Mouse (Mus musculus) adrenal gland, postnatal 14 days (tissue): ENCODE data around the gene 1700028P14Rik. TPM values are rescaled to one million over a fixed set of nuclear protein-coding genes. Genes with fewer than 3 reads are reported as not detected.
"Not testable (repeated sequence)": the region's sequence is repeated elsewhere in the genome, so short reads cannot be mapped to it uniquely, and the experiment has no call there.

Source experiments
- DNase-seq: peaks from one replicate; pipeline ENCODE4 v3.0.0; 2021; ENCODE audit warnings: mixed read lengths
- long read RNA-seq, 2 experiments: library from polyadenylated mRNA; stranded (forward); transcript quantifications; one replicate each; pipeline ENCODE4 v2.0.0; 2021
- total RNA-seq: library from RNA; stranded (reverse); gene quantifications from 2 replicates; pipeline ENCODE4 v1.2.3, GENCODE M21; 2021

The 1700028P14Rik gene
- total RNA-seq = not detected in 2 replicates
- long read RNA-seq, experiment 1, partial matches to known transcripts = 0 of 1 reads
- long read RNA-seq, experiment 1, other reads (novel, unspliced or antisense) = 1 of 1 reads
- long read RNA-seq, experiment 2 = 0 reads

DNA sequence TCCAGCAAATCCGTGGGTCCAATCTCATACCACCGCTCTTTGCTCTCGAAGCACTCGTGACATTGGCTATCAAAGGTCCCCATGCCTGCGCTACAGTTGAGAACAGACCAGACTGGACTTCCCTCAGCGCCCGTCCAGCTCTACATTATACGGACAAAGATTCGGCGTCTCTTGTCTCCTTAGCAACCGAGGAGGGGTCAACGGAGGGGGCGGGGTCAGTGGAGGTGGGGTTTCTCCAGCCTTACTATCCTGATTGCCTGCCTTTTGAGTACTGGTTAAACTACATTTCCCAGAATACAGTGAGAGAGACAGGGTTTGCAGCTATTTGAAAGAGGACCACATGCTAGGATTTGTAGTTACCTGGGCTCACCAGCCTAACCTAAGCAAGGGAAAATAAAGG lies at the start of gene 1700028P14Rik:
1700028P14Rik (minus strand) TSS at position 169 of the 400 bp plus-strand sequence.
- DNase-seq = peak; percentile 81

DNA sequence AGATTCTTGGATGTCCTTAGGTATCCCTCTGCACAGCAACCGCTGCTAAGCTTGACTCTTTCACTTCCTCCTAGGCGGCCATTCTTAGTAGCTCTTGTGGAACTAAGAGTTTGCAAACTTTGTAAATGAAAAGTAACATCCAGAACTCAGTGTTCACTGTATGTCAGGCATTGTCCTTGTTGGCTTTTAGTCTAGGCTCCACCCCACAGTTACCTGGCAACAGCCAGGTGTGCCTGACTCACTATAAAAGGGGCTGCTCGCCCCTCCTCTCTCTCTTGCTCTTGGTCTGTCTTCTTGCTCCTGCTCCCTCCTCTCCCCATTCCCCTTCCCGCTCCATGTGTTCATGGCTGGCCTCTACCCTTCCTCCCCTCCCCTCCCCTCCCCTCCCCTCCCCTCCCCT lies 46.5 kb upstream of the 1700028P14Rik start:
- DNase-seq = no peak

DNA sequence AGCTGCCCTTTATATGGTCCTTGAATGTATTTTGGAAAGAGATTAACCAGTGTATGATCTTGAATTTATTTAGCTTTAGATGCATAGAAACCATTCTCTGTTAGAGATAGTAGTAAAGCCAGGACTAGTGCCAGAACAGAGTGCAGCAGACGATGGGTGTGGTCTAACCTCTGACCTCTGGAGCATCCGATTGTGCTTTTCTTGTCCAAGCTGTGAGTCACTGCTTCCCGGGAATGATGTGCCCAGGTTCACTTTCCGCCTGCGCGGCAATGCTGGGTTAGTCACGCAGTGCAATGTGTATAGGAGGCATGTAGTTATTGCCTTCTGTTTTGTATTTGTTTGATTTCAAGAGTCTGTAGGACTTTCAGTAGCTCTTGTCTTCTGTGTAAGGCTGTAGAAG lies 45.8 kb upstream of the 1700028P14Rik start:
- peak; percentile 57 for DNase-seq

GRCm38 (mm10) chr19:23697861-23698260 lies 45.2 kb upstream of the 1700028P14Rik start:
- peak; percentile 74 for DNase-seq

DNA sequence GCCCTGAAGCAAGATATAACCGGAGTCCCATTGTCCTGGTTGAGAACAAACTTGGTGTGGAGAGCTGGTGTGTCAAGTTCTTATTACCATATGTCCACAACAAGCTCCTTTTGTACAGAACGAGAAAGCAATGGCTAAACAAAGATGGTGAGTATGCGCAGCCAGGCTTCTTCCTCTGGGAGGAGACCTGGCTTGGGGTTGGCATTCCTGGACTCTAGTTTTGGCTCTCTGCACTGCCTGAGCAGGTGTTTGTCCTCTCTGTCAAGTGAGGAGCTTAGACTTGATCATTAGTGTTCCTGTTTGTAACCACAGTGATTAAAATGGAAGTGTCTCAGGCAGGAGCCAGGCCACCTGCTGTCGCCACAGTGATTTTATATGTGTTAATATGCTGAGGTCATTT lies 41.7 kb upstream of the 1700028P14Rik start:
- no peak for DNase-seq

DNA sequence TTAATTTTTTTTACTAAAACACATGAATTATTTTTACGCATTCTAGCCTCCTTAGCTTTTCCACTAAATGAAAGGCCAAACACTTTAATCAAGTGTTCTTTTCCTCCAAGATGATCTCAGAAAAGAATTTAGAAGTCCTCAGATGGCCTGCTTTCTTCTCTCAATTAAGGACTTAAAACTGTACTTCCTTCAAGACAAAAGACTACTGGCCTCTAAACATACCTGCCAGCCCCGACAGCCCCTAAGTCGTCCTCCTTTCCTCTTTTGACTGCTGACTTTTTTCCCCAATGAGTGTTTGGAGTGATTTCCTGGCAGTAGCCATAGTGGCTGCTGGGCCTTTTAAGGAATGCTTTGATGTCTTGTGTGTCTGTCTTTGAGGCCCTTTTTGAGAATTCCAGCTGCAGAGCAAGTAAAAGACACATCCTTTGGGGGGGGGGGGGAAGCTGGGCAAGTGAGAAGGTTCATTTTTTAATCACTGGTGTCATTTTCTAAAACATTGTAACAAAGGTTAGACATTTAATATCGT lies 35.9 kb upstream of the 1700028P14Rik start:
- no peak for DNase-seq

- DNase-seq = peak; percentile 96
Observed at GRCm38 (mm10) chr19:23687296-23688021, 34.8 kb upstream of the 1700028P14Rik start, which contains the start of gene Ptar1. TSS of gene Ptar1 (plus strand) at chr19:23687429.

DNA sequence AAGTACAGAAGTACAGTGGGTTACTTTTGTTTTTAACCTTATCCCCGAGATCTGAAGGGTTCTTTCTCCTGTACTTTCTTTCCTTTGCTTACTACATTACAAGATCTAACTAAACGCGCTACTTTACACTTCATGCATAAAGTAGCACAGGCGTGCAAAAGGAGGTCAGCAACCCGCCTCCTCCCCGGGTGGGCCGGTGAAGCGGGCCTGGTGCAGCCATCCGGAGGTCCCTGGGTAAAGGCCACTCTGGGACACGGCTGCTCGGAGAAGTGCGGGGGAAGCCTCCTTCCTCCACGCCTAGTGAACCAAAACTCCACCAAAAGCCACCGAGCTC lies 34.3 kb upstream of the 1700028P14Rik start:
- no peak for DNase-seq

DNA sequence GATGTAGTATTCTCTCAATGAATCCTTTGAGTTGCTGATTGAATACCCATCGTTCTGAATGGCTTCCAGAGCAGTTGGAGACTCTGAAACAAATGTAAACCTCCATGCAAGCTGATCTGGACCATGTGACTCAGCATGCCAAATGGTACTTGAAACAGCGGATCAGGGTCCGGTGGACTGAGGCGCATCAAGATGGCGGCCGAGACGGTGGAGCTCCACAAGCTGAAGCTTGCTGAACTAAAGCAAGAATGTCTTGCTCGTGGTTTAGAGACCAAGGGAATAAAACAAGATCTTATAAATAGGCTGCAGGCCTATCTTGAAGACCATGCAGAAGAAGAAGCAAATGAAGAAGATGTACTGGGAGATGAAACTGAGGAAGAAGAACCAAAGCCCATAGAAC lies 23.0 kb upstream of the 1700028P14Rik start:
- not testable (repeated sequence) for DNase-seq

DNA sequence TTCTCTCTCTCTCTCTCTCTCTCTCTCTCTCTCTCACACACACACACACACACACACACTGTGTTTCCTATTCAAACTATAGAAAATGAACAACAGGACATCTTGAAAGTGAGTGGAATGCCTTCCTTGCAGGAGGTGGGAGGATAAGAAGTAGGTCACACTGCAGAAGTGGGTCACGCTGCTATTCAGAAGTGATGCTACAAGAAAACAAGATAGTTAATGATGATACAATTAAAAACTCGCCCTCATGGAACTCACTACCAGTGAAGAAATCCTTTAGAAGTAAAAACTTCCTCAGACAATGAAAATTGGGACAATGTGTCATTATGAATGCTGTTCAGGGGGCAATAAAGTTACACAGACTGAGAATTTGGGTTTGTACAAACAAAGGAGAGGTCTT lies 20.4 kb upstream of the 1700028P14Rik start:
- DNase-seq = no peak

DNA sequence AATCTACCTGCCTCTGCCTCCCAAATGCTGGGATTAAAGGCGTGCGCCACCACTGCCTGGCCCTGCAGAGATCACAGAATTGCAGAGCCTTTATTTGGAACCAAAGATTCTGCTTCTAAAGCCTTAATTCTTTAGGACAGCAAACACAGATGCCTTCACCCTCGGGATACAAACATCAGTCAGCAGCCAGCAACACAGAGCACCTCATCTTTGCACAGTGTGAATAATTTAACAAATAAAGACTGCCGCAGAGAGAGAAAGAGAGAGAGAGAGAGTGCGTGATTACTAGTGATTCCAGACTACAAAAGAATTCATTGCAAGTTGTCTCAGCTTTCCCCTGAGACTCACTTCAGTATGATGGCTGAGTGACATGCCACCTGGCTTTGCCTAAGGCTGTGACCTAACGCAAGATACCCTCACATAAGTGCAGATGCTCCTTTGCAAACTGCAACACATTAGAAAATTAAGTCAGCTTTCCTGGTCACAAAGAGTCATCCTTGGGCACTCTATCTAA lies 15.6 kb upstream of the 1700028P14Rik start:
- DNase-seq = no peak

DNA sequence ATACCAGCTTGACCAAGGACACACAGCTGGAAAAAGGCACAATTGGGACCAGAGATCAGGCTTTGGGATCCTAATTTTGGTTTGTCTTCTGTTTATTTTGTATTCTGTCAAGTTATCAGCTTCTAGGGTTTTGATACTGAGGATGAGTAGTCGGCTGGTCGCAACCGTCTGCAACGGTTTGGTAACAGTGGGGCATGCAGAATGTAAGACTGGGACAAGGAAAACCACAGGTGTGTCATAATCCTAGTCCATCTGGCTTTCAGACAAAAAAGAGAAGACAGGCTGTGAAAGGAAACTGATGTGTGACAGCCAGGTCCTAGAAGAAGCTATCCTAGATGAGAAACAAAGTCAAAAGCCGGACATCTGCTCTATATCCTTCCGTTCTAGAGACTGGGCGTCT lies 11.5 kb upstream of the 1700028P14Rik start:
- no peak for DNase-seq

GRCm38 (mm10) chr19:23658350-23658749 lies 5.7 kb upstream of the 1700028P14Rik start:
- no peak for DNase-seq

DNA sequence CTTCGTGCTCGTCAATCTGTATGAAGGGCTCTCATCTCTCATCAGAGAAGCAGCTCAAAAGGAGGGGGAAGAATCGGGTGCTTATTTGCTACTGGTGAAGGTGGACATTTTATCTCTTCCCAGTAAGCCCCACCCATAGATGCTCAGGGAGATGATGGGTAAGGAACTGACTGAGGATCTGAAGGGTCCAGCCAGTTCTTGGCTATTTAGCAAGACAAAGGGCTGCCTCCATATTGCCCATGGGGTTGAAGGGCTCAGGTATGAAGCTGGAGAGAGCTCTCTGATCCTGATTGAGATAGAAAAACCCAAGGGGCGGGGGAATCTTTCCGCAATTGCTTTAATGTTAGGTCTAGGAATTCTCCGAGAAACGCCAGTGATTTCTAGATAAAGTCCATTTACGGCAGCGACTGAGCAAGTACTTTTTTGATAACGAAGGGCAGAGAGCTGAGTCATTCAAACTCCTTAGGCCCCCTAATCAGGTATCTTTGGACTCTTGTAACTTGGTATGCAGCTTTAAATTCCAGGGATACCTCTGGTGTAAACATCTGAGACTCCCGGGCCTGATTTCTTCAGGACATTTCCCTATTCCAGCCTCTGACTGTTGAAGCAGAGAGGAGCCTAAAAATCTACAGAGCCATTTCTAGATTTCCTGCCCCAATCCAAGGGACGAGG lies 4.8 kb upstream of the 1700028P14Rik start:
- DNase-seq = no peak

DNA sequence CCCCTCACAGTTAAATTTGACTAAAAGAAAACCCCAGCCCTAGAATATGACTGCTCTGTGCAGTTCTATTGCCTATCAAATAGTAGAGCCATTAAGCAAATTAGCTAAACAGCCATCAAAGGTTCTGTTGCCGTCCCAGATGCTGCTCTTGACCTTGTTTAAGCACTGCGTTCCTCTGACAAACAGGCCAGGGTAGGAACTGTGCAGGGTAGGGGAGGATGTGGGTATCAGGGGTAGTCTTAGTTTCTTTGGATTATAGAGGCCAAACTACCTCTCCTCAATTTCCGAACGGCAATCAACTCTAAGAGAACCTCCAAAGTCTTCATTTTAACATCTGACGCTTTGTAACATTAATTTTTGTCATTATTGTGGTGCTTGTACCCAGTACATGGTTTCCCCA lies 542 bp upstream of the 1700028P14Rik start:
- DNase-seq = no peak

- no peak for DNase-seq
Observed at GRCm38 (mm10) chr19:23647308-23647707, 5.3 kb downstream of the 1700028P14Rik start.

DNA sequence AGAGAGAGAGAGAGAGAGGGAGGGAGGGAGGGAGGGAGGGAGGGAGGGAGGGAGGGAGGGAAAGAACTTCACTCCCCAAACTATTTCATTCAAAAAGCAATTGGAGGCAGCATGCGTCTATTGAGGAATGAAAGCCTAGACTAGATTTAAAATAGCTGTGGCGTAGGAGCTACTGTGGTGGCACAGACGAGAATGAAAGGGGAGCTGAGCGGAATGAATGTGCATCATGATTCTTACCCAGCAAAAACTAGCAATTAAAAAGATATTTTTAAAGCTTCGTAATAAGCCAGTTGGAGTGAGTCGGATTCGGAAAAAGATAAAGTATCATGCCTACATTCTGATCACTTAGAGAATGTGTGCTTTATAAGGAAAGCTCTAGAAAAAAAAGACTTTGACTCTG lies 7.3 kb downstream of the 1700028P14Rik start:
- DNase-seq = no peak

DNA sequence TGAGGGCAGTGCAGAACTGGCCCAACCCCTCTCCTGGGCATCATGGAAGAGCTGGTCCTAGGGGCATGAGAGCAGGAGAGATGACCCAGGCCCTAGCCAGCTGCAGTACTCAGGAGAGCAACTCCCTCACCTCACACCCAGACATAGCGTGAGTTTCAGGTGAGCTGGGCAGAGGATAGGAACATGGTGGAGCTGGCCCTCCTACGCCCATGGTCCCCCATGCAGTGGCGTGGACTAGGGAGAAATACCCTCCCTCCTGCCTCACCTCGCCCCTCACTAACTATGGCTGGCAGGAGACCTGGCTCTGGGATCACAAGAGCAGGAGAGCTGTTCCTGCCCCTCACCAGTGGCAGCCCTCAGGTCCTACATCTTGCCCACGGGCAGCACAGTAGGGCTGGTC lies 8.8 kb downstream of the 1700028P14Rik start:
- DNase-seq = no peak

DNA sequence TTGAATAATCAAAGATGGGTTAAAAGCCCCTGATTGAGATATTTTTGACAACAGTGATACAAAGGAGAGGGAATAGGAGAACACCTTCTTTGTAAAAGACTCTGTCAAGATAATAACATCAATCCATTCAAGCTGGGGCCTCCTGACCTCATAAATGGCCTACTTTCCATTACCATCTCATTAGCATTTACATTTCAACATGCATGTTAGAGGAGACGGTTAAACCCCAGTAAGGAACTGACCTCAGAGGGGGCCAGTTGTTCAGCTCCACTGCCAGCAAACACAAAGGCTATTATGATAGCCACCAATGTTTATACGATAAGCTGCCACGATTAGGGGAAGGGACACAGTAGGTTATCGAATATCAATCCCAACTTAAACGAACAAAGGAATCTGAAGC lies 15.8 kb downstream of the 1700028P14Rik start:
- DNase-seq = no peak

GRCm38 (mm10) chr19:23631611-23632492 lies 20.8 kb downstream of the 1700028P14Rik start:
- no peak for DNase-seq

DNA sequence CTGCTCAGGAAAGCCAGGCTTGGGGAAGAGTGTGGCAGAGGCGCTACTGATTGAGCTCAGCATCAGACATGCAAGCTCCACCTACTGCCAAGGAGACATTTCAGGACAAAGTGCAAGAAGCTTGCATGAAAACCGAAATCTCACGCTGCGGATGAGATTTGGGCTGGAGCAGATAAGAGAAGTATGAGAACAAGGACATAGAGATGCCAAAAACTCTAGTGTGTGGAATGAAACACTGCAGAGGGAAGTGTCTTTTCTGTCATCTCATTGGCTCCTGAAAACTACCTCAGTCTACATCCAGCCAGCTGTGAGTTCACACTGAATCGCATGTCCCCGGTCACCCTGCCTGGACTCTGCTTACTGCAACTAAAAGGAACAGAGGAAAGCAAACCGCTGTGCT lies 38.3 kb downstream of the 1700028P14Rik start:
- no peak for DNase-seq

GRCm38 (mm10) chr19:23609724-23610123 lies 42.9 kb downstream of the 1700028P14Rik start:
- no peak for DNase-seq
